Mouse (Mus musculus) erythroblast, embryonic 14.5 days (primary cell): ENCODE data around the gene 1500015O10Rik.

Experiments used
- GATA1 ChIP-seq: IDR thresholded peaks from 2 replicates; pipeline ENCODE4 v1.6.1; 2012; ENCODE audit warnings: low read length, inconsistent platforms, mixed read lengths
- TAL1 ChIP-seq: IDR thresholded peaks from 3 replicates; pipeline ENCODE4 v1.6.1; 2012; ENCODE audit warnings: low read length, inconsistent platforms, mixed read lengths

- TF ChIP-seq TAL1 (no peak), GATA1 (no peak)
Measured at GRCm38 (mm10) chr1:43782680-43783079, 52.3 kb downstream of the 1500015O10Rik start.
